Mouse (Mus musculus) MEL-GATA-1-ER (cell line): ENCODE measurements around the gene Gfpt2.
"Not testable (repeated sequence)": the region's sequence is repeated elsewhere in the genome, so short reads cannot be mapped to it uniquely, and the experiment has no call there.

ENCODE experiments used
- DNase-seq: peaks from one replicate; pipeline ENCODE4 v3.0.0-alpha.2; 2012; ENCODE audit warnings: low read depth; ENCODE audit errors: extremely low read depth

Gfpt2 gene

DNA sequence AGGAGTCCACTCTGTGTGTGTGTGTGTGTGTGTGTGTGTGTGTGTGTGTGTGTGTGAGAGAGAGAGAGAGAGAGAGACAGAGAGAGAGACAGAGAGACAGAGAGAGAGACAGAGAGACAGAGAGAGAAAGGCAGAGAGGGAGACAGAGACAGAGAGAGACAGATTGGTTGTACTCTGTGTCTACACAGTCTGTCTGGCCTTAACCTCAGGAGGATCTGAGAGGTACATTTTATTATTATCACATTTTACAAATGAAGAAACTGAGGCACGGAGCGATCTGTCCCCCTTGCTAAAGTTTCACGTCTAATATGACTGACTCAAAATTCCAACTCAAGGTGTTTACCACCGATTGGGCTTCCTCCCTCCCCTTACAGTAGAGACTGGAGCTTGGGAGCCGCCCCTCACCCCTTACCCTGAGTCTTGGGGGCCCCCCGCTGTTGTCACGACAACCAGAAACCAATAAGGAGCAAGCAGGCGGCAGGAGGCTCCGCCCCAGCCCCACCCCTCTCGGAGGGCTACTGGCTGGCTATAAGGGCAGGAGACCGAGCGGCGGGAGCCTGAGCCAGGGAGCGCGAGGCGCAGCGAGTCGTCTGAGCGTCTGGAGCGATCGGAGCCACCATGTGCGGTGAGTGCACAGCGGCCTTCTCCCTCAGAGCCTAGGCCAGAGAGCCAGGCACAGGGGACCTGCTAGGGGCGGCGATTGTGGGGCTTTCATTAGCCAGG lies at the start of gene Gfpt2:
TSS of gene Gfpt2 (plus strand) at position 560 of the 723 bp plus-strand sequence.
- DNase-seq, result peak; percentile 72

DNA sequence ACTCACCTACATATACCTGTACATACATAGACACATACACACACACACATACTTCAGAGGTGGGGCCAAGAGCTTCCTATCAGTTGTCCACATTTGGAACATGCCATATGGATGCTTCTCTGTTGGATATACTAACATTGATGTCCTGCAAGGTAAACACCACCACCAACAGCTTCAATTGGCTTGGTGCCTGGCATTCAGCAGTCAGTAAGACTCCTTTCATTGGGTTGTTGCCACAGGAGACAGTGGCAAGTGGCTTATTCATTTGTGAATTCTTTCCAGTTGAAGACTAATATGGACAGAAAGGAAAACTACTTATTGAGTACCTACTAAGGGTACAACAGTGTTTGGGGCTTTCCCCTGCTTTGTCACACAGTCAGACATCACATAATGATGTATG lies 49.0 kb upstream of the Gfpt2 start:
- no peak for DNase-seq

DNA sequence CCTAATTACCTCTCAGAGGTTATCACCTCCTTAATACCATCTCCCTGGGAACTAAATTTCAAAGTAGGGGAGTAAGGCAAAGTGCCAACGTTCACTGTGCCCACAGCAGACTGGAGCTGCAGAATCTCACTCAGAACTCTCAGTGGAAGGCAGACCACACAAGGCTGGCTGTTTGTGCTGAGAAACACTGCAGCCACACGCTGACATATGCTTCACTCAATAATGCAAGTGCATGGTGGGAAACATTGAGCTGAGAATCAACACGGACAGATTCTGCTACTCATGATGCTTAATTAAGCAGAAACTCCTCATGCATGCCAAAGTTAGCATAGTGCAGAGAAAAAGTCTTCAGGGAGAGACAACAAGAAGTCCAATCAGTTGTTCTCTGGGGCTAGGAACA lies 48.1 kb upstream of the Gfpt2 start:
- DNase-seq, result no peak

DNA sequence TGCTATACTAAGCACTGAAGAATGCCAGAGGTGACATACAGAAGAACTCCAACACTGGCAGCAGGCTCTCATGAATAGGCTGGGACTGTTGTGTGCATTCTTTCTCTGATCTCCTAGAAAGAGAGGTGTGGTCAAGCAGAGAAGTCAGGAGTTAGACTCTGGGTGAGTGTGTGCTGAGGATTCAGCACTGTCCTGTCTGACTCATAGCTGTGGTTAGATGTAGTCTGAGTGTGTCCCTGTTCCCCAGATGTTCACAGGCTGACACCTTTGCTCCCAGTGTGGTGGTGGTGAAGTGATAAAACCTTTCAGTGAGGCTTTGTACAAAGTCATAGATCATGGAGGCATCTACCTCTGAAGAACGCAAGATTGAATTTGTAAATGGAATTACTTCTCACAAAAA lies 47.2 kb upstream of the Gfpt2 start:
- DNase-seq, result no peak

DNA sequence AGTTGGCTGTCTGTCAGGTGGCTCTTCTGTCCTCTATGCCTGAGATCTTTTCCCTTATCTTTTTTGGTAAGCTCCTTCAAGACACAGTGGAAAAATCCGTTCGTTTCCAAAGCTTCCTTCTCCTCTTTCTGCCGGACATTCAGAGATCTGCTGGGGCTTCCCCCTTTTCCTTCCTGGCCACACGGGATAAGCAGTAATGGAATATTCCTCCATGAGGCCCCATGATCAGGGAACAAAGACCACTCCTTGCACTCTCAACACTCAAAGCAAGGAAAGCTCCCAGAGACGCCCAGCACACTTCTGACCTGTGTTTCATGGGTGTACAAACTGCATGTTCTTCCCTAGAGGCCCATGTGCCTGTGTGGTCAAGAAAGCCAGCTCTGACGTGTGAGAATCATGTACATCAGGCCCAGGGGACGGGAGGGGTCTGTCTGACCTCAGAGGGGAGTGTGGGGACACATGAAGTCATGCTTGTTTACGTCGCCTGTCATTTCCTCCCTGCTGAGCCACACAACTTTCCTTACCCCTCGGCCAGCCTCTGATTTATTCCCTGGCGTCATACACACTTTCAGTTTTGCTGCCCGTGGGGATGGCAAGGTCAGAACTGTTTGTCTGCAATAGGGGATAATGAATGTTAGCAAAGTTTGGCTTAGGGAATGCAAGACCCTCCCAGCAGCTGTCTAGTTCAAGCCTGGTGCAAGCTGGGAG lies 38.9 kb upstream of the Gfpt2 start:
- no peak for DNase-seq

DNA sequence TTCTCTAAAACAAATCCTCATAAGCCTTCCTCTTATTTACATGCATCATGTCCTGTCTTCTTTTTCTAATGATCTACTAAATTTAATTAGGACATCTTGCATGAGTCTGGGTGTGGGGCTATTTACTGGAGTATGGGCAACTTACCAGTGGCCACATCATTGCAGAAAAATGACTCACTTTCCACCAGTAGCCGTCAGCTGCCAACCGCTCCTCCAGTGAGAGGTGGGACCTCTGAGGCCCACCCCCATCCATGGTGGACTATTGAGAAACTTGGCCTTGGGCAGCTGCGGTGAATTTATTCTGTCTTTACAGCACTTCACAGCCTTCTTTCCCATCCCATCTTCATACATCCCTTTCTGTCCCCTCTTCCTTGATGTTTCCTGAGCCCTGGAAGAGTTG lies 35.9 kb upstream of the Gfpt2 start:
- DNase-seq, result no peak

DNA sequence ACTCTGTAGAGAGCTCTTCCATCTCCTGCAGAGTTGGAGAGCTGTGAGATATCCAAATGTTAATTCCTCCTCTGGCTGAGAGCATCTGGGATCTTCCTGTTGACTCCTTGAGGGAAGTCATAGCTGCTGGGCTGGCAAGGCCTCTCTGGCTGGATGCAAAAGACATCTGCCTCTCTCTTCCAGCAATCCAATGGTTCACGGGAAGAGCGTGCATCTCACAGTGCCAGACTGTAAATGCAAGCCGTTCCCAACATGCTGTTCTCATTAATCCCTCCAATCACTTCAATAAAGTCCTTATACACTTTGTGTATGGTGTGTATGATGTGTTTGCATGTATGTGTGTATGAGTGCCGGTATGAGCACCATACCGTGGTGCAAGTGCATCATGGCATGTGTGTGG lies 32.8 kb upstream of the Gfpt2 start:
- DNase-seq, result no peak

DNA sequence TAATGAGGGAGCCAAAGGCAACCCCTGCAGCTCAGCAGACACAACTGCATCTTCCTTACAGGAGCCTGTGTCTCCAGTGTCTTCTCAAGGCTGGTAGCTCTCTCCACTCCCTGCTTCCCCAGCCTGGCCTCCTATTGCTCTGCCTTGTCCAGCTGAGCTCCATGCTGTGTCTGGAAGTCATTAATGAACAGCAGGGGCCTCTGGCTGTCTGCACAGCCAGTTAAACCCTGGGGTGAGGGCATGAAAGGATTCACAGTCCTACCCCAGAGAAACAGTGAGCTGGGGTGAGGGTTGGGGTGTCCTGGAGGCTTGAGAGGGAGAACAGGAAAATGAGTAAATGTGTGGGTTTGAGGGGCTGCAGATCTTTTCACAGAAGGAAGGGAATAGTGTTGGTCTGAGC lies 30.4 kb upstream of the Gfpt2 start:
- no peak for DNase-seq

DNA sequence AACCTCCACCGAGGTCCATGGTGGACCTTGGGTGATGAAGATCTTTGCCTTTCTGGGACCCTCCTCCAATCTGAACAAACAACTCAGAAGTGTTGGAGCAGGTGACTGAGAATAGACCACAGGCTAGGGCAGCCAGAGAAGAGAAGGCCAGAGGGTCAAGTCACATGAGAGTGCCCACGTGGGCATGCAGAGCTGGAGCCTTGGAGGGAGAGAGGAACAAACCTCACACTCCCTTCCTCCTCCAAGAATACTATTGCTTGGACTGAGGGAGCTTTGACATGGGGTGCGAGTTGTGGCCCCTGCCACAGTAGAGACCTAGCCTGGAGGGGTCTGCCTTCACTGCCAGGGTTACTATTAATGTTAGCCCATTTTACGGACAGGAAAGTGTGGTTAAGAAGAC lies 30.0 kb upstream of the Gfpt2 start:
- no peak for DNase-seq

DNA sequence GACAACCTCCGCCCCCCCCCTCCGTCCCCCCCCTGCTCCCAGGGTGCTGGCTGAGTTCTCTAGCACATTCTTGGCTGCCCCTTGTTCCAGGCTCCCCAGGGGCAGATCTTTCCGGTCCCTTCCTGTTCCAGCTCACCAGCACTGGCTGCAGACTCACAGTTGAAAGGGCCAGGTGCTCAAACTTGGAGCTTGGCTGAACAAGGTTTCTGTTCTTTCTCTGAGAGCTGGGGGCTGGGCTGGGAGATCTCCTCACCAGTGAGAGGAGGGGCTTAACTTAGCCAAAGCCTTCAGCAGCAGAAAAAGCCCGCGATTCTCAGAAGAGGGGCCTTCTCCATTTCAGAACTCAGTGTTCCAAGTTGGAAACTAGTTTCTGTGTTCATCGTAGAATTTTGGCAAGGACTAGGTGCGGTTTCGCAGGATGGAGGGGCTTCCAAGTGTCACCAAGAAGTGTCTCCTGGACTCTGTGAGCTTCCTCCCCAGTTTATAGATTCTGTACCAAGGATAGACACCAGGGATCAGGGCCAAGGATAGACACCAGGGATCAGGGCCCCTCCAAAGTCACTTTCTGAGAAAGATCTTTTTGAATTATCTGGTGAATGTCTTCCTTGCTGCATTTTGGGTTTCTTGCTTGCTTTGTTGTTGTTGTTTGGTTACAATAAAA lies 29.2 kb upstream of the Gfpt2 start:
- DNase-seq, result peak; percentile 44

DNA sequence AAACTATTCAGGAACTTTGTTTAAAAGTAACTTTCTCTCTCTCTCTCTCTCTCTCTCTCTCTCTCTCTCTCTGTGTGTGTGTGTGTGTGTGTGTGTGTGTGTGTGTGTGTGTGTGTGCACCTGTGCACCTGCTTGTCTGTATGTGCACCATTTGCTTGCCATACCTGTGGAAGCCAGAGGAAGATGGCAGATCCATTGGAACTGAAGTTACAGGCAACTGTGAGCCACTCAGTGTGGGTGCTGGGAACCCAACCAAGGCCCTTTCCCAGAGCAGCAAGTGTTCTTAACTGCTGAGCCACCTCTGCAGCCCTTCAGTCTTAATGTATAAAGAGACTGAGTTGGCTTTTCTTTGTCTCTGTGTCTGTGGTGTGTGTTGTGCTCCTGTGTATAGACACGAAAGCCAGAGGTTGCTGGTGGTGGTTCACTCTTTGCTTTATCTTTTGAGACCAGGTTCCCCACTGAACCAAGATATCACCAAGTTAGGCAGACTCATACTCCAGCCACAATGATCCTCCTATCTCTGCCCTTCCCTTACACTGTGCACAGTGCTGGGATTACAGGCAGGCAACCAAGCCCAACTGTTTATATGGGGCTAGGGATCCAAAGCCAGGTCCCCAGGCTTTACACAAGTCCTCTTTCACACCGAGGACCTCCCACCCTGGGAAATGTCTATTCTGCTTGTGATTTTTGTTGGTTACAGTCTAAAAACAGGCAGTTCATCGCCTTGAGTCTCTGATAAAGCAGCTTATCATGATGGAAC lies 28.4 kb upstream of the Gfpt2 start:
- peak; percentile 92 for DNase-seq

DNA sequence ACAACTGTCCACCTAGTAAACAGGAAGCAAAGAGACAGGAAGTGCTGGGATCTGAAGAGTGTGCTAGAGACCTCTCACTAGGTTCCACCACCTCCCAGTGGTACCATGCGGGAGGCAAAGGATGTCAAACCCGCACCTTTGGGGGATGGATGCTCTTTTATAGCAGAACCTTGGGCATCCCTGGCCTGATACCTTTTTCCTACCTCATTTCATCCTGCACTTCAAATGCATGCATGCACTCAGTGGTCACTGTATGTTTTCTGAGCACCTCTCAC lies 27.9 kb upstream of the Gfpt2 start:
- DNase-seq, result no peak

DNA sequence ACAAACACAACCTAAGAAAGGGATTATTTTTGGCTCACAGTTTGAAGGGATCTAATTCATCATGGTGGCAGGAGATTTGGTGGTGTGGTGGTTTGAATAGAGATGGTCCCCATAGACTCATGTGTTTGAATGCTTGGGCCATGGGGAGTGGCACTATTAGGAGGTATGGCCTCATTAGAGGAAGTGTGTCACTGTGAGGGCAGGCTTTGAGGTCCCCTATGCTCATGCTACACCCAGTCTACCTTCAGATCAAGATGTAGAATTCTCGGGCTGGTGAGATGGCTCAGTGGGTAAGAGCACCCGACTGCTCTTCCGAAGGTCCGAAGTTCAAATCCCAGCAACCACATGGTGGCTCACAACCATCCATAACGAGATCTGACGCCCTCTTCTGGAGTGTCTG lies 26.5 kb upstream of the Gfpt2 start:
- not testable (repeated sequence) for DNase-seq

DNA sequence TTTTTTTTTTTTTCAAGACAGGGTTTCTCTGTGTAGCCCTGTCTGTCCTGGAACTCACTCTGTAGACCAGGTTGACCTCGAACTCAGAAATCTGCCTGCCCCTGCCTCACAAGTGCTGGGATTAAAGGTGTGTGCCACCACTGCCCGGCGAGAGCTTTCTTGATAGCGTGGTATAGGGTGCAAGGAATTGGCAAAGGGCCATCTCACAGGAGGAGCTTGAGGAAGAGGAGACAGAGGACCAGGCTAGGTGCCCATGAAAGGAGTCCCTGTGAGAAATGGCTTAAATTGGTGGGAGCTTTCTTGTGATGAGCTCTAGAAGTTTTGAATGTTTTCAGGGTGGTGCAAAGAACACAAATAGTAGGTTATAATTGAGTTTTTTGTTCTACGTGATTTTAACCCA lies 25.2 kb upstream of the Gfpt2 start:
- no peak for DNase-seq

DNA sequence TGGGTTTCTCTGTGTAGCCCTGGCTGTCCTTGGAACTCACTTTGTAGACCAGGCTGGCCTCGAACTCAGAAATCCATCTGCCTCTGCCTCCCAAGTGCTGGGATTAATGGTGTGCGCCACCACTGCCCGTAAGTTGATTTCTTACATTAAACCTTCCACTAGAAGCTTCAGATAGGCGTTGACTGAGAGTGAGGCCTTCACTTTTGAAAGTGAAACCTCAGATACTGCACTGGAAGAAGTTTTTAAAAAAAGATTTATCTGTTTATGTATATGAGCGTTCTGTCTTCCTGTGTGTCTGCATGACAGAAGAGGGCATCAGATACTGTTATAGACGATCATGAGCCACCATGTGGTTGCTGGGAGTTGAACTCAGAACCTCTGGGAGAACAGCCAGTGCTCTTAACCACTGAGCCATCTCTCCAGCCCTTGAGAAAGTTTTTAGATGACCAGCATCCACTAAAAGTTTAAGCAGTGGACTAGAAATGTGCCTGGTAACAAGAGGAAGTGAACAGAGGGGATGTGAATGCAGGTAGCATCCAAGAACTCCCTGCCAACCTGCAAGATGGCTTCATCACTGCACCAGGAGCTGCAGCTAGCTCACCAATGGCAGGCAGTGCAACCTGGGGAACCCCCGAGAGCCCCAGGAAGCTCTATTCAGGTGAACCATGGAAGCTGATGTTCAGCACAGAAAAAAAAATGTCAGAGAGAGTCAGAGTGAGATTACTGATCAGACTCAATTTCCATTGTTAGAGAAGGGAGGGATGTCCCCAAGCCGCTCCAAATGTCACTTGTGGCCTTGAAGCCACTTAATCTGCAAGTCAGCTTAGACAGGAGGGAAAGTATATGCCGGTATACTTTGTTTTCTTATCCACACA lies 23.1 kb upstream of the Gfpt2 start:
- no peak for DNase-seq

DNA sequence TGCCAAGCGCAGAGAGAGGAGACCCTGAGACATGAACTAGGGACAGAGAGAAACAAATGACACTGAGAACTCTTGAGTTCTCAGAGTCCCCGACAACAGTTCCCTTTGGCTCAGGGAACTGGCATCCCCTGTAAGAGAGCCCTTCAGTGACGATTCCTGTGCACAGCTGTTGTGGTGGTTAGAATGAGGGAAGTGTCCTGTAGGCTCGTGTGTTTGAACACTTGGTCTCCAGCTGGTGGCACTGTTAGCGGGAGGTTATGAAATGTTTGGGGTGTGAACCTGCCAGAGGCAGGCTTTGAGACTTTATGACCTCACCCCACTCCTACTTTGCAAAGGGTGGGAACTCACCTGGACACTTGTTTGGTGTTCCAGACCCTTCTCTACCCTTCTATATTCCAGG lies 21.7 kb upstream of the Gfpt2 start:
- no peak for DNase-seq

DNA sequence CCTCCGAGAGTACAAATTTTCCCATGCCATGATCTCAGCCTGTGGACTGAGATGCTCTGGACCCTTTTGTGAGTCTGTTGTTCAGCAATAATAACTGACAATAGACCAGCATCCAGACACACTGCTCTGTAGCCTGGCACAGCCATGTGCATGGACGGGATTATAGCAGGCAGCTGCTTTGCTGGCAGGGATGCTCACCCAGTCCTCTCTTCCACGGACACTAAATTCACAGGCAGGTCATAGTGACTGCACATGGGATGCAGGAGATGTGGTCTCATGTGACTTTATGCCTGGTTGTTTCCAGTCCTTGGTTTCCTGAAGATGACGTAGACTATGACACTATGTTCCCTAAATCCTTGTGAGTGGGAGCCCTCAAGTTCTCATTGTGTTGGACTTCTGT lies 19.1 kb upstream of the Gfpt2 start:
- no peak for DNase-seq

DNA sequence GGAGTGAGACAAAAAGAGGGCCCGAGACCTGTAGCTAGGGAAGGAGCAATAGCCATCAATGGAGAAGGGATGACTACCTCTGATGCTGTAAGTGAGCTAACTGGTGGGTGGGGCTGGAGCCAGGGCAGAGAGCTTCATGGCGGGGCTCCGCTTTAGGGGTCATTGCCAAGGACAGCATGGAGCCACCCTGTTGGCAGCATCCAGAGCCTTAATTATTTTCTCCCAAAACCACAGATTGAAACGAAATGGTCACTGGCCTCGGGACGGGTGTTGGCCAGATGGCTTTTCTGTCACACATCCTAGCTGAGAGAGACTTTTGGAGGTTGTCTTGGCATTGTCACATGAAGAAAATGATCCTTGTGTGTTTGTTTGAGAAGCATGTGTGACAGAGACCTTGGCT lies 15.1 kb upstream of the Gfpt2 start:
- DNase-seq, result no peak

DNA sequence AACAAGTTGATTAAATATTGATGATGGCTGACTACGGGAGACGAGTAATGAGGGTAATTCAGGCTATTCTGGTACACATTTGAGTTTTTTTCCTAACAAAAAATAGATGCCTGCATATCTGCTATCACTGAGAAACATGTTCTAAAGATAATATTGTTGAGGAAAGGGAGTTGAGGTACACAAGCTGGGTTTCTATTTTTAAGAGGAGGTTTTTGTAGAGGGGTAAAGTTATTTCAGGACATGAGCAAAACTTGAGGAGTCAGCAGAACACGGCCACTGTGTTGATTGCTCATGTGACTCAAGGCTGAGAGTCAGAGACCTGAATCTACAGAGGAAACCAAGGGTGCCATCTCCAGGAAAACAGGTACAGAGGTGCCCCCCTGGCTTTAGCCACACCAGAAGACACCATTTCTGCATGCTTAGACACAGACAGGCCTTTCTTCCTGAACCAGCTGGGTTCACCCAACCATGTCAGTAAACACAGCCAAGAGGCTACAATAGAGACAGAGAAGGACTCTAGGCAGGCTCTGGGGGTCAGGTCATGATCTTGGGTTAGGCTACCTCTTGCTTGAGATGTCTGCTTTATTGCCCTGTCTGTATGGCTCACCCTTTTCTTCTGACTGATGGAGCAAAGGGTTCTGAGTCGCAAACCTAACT lies 13.7 kb upstream of the Gfpt2 start:
- no peak for DNase-seq

DNA sequence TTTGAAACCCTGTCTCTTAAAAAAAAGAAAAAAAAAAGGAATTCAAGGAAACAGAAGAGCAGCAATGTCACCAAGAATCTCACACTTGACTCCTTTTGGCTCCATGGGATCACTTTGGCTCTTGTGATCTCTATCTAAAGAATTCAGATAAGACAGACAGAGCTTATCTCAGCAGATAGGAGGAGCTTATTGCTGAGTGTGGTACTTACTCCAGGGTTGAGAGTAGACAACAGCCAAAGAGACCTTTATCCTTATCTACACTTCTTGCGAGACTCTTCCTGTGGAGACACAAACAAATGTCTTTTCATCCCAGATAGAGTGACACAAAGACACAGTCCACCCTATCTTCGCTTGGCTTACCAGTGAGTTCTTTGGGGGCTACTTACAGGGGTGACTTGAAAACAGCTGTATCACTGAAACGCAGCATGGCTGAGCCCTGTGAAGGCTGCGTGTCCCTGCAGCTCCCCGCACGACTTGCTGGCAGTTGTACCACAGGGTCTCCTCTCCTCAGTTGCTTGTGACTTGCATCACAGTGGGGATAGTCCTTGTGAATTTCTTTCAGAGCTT lies 12.1 kb upstream of the Gfpt2 start:
- DNase-seq, result no peak
